Mouse (Mus musculus): ENCODE measurements at regions not wholly inside any gene's neighbourhood (a gene's known extent, or its start where the extent isn't known, plus 50 kb on each side); places are given as distances from the start of the nearest gene placed in this dataset.

DNA sequence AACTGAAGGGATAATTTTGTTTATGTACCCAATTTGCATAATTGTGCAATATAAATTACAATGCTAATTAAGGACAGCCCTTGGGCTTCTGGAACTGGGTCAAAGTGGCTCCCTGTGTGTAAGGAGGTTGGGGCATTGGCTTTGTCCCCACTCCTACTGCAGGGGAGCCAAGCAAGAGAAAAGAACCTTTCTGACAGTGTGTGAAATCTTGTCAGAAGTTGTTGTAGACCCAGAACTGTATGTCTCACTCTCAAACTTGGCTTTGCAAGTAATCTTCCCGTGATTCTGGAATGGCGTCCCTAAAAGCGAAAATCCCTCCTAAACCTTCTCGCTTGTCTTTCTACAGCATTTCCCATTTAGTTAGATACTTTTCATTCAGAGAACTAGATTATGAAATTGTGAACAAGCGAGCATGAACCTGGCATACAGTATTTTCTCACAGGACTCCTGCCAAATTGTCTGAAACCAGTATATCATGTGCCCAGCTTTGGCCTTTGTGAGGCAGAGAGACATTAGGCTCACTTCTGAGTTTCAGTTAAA, 83.8 kb upstream of the Gm11146 start:
- DNase-seq: peak; percentile 29 to 56

DNA sequence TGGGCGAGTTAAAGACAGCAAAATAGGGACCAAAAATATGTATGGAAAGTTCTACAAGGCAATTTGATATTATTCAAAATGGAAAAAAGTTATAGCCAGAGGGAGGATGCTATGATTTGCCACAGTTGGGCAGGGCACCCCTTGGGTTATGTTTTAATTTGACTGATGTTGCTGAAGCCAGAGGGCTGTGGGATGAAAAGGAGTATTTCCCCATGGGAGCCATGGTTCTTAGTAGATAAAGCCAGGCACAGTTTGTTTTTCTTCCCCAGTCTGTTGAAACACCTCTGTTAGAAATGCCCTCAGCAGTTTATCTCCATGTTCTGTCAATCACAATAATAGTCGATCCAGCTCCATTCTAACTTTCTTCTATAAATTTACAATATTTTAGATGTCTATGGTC, 82.6 kb upstream of the Gm11146 start:
- DNase-seq: no peak

DNA sequence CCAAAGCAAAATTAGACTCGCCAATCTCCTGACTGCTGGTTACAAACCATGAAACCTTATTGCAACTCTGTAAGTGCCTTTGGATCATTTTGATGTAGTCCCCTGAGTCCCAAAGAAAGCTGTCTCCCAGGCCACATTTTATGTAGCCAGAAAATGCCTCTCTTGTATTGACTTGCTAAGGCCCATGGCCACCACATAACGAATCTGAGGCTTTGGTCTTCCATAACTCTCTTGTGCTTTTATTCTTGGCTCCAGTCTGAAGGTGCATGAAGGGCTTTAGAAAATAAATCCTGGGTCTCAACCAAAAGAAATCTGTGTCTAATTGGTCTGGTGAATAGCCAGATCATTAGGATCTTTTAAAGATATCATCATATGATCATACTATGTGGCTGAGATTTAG, 77.3 kb upstream of the Gm11146 start:
- no peak for DNase-seq

DNA sequence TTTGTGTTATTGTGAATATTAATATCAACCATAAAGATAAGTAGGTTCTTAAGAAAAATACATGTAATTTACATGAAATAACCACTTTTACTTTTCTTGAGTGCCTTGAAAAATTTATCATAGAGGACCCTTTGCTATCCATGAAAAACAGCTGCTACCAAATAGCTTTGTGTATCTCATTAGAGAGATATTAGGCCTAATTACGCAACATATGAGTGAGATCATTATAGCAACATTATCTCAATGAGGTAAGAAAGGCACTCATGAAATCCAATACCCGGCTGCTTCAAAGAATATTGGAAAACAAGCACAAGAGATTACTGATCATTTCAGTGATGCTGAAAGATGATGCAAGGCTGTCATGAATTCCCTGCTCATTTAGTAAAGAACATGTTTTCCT, 74.9 kb upstream of the Gm11146 start:
- DNase-seq: no peak

DNA sequence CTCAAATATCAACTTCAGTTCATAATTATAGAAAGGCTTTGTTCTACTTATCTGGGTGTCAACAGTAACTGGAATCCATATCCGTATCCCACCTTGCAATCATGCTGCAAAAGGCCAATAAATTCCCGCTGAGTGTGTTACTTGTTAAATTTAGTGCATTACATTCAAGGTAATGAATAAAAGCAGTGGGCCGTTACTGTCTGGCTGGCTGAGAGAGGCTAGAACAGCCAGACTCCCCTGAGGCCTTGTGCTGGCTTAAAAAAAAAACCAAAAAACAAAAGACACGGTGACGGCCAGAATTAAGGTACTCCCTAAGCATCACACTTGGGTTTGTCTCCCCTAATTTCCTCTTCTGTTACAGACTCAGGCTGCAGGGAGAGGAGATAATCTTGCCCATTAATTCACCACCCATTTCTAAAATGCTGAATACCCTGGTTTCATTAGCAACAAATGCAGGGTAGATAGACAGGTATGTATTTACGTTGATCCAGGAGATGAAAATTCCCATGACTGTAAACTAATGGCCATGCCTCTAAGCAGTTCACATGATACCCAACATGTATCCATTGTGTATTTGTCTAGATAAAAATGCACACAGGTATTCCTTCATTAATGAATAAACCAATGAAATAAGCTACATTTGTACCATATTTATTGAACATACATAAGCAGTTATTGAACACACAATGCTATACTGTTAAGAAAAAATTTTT, 74.1 kb upstream of the Gm11146 start:
- no peak for DNase-seq

DNA sequence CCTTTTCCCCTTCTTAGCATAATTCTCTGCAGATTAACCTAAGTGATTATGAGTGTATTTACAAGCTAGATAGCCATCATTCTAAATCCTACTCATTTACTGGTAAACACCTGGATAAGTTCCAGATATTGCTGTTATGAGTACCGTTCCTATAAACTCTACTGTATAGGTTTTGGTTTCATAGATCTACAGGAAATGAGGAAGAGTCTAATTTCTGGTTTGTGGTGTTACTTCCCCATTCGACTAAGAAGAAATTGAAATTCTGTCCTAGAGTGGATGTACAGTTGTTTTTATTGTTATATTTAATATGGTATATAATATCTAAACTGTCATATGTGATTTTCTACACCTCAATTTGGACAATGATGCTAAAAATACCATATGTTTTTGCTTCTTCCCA, 69.4 kb upstream of the Gm11146 start:
- no peak for DNase-seq

DNA sequence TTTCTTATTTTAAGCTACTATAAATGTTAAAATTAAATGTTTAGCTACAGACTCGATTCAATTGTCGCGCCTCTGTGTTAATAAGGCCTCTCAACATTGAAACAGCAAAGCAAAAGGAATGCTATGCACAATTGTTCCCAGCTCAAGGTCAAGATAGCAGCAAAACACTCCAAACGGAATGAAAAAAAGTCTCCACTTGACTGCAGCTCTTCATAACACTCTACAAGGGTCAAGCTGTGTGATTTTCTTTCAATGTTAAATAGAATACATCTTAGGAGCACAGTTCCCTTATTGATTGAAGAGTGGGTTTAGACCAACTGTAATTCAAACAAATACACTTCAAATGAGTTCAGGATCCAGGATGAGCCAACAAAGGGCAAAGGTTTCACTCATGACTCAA, 63.9 kb upstream of the Gm11146 start:
- DNase-seq: no peak

DNA sequence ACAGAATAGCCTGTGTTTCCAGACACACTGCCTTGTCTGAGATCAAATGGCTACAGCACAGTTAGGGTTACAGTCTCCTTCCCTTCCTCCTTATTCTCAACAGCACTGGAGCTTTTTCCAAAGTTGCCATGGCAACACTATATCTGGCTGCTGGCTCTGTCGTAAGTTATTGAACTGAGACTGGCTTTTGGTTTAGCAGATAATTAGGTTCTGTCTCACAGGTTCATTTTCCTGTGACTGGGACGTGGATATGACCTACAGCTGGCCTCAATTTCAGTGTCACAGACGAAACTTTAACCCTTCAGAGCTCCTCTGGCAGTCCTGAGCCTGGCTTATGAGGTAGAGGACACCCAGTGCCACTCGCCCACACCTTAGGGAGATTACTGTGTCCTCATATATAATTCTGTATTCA, 60.2 kb upstream of the Gm11146 start:
- no peak for DNase-seq

DNA sequence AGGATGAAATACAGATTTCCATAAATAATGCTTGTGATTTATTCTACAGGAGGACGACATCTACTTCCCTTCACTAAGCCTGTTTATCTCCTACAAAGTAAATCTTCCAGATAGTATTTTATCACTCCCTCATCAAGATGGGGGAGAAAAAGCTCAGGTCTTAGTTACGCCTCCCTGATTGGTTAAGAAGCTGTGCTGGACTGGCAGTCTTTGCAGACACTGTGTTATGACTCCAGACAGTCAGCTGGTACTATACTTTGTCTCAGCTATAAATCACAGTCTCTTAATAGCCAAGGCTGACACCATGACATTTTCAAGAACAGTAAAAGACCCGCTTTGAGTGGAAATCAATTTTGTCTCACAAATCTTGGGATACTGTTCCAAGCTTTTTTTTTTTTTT, 51.4 kb upstream of the Gm11146 start:
- DNase-seq: no peak
